Mouse (Mus musculus) kidney, embryonic 16.5 days (tissue): ENCODE measurements around the gene Mgat5b. TPM values are rescaled to one million over a fixed set of nuclear protein-coding genes. Genes with fewer than 3 reads are reported as not detected.

ENCODE experiments used
- ATAC-seq: fragments of 200-750 bp; cut with Nextera tagmentation; 2 replicates; pipeline ENCODE4 v1.8.0; 2017; ENCODE audit warnings: moderate TSS enrichment; ENCODE audit not compliant: low FRiP score, low TSS enrichment
- H3K27ac ChIP-seq: fragments of 300-500 bp; sonication (generic); 2 replicates; pipeline ENCODE4 v1.5.1; 2014; ENCODE audit warnings: low read length
- H3K27me3 ChIP-seq: fragments of 300-500 bp; sonication (generic); 2 replicates; pipeline ENCODE4 v1.6.1; 2014; ENCODE audit warnings: low read length, control low read depth, mixed read lengths; ENCODE audit not compliant: insufficient read depth
- H3K36me3 ChIP-seq: fragments of 300-500 bp; sonication (generic); 2 replicates; pipeline ENCODE4 v1.6.1; 2014; ENCODE audit warnings: low read length, control low read depth, mixed read lengths; ENCODE audit not compliant: insufficient read depth
- H3K4me1 ChIP-seq: fragments of 300-500 bp; sonication (generic); 2 replicates; pipeline ENCODE4 v1.6.1; 2014; ENCODE audit warnings: low read length, control low read depth, mixed read lengths; ENCODE audit not compliant: insufficient read depth
- H3K4me2 ChIP-seq: fragments of 300-500 bp; sonication (generic); replicated peaks from 2 replicates; pipeline ENCODE4 v1.6.1; 2014; ENCODE audit warnings: low read depth, low read length
- H3K4me3 ChIP-seq: fragments of 300-500 bp; sonication (generic); 2 replicates; pipeline ENCODE4 v1.5.1; 2014; ENCODE audit warnings: mild to moderate bottlenecking, low read length
- H3K9ac ChIP-seq: fragments of 300-500 bp; sonication (generic); replicated peaks from 2 replicates; pipeline ENCODE4 v1.6.1; 2014; ENCODE audit warnings: low read length
- H3K9me3 ChIP-seq: fragments of 300-500 bp; sonication (generic); 2 replicates; pipeline ENCODE4 v1.6.1; 2016; ENCODE audit warnings: low read length, control low read depth
- WGBS: fragments of 180-500 bp; shearing (Covaris S2); extraction: QIAGEN DNeasy Blood & Tissue Kit; methylation state at CpG from one replicate; pipeline ENCODE4 v1.1.7; 2014; 5-methylcytosine and 5-hydroxymethylcytosine counted together
- polyA plus RNA-seq: library from polyadenylated mRNA; unstranded; fragments of >200 nt; fragmentation: Nextera tagmentation; extraction: Ambion mirVana; gene quantifications from 2 replicates; pipeline ENCODE4 v1.2.1, GENCODE M21; 2015

Mgat5b gene
- polyA plus RNA-seq, 1 experiment from 2014 or later = 0.21 TPM

DNA sequence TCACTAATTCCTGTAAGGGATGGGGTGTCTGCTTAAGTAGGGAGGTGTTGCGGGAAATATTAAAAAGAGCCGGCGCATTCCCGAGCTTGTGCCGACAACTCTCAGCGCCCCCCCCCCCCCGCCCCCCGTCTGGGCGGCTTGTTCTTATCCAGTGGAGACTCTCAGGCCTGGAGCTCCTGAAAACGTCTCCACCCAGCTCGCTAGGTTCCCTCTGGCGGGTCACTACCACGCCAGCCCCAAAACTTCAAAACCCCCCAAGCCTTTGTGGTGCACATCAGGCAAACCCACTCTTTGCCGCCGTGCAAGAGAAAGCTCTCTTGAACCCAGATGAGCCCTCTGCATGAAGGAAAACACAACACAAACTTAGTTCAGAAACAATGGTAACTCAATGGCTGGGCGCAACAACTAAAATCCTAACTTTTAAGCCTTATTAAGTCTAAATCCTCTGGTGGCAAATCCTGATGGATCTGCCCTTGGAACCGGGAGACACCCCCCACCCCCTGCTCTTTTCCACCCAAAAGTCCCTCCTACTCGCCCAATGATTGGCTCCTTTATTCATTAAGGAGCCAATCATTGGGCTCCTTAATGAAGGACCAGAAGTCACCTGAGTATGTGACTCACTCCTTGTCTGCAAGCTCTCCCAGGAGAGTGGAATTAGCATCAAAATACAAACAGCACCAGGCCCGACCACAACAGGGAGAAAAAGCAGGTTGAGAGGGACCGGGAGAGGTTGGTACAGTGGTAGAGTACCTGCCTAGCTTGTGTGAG, 21.6 kb downstream of the Mgat5b start:
- Histone ChIP-seq H3K4me3 (peak overlapping the region; percentile 38), H3K27me3 (0 out of 2 replicates have a peak, but pooled peaks cover 3% of the 10 kb centered on the region), H3K27ac (no peak overlapping the region), H3K4me1 (peaks cover 10% of the 10 kb centered on the region), H3K36me3 (no peaks in the 10 kb centered on the region), H3K9me3 (no peaks in the 10 kb centered on the region), H3K9ac (peak overlapping the region; percentile 53), H3K4me2 (peak overlapping the region; percentile 58)
- ATAC-seq = peak; percentile 24; the same call in 1 of the 2 replicates
- WGBS = 5% methylated on average over 20 of the region's 20 CpGs

DNA sequence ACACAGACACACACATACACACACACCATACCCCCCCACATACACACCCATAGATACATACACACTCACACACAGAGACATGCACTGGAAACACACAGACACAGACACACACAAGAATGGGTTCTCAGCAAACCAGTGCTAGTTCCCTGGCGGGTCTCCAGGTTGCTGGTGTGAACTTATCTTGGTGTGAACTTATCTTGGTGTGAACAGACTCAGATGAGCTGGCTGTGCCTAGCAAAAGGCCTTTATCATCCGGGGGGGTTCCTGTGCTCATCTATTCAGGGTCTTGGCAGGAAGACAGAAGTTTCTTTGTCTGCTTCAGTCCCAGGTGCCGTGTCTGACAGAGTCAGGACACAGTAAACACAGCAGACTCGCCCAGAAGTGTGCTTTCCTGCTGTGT, 25.7 kb downstream of the Mgat5b start:
- 47% methylated on average over 4 of the region's 4 CpGs for WGBS
- H3K27ac ChIP-seq = no peak overlapping the region
- H3K4me2 ChIP-seq = no peak overlapping the region
- H3K36me3 ChIP-seq = no peaks in the 10 kb centered on the region
- no peak overlapping the region for H3K9ac ChIP-seq
- 0 out of 2 replicates have a peak, but pooled peaks cover 2% of the 10 kb centered on the region for H3K4me1 ChIP-seq
- no peaks in the 10 kb centered on the region for H3K27me3 ChIP-seq
- H3K9me3 ChIP-seq = no peaks in the 10 kb centered on the region
- no peak for ATAC-seq
- H3K4me3 ChIP-seq = no peak overlapping the region

DNA sequence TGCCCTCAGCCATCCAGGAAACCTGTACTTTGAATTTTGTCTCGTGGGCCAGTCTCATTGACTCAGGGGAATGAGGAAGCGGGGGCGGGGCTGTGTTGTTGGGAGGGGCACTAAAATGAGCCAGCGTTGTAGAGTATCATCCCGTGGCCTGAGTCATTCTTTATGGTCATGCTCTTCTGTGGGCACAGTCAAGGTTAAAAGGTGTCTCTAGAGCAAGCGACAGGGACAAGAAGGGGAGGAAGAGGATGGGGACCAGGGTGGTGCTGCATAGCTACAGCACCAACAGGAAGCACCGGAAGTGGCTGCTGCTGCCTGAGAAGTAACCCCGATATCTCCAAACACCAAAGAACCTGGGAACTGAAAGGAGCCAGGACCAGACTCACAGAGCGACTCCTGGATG, 31.2 kb downstream of the Mgat5b start:
- H3K4me2 ChIP-seq = no peak overlapping the region
- ATAC-seq = no peak
- H3K36me3 ChIP-seq = no peaks in the 10 kb centered on the region
- H3K9me3 ChIP-seq = no peaks in the 10 kb centered on the region
- H3K4me3 ChIP-seq = no peak overlapping the region
- 52% methylated on average over 9 of the region's 9 CpGs for WGBS
- H3K9ac ChIP-seq = no peak overlapping the region
- no peaks in the 10 kb centered on the region for H3K4me1 ChIP-seq
- no peaks in the 10 kb centered on the region for H3K27me3 ChIP-seq
- H3K27ac ChIP-seq = no peak overlapping the region

- Histone ChIP-seq H3K9me3 (no peaks in the 10 kb centered on the region), H3K4me3 (no peak overlapping the region), H3K27me3 (no peaks in the 10 kb centered on the region), H3K4me2 (no peak overlapping the region), H3K4me1 (no peaks in the 10 kb centered on the region), H3K27ac (no peak overlapping the region), H3K36me3 (no peaks in the 10 kb centered on the region), H3K9ac (no peak overlapping the region)
- WGBS = 56% methylated on average over 1 of the region's 1 CpGs
- no peak for ATAC-seq
Measured at GRCm38 (mm10) chr11:116951429-116951828, 32.8 kb downstream of the Mgat5b start.

DNA sequence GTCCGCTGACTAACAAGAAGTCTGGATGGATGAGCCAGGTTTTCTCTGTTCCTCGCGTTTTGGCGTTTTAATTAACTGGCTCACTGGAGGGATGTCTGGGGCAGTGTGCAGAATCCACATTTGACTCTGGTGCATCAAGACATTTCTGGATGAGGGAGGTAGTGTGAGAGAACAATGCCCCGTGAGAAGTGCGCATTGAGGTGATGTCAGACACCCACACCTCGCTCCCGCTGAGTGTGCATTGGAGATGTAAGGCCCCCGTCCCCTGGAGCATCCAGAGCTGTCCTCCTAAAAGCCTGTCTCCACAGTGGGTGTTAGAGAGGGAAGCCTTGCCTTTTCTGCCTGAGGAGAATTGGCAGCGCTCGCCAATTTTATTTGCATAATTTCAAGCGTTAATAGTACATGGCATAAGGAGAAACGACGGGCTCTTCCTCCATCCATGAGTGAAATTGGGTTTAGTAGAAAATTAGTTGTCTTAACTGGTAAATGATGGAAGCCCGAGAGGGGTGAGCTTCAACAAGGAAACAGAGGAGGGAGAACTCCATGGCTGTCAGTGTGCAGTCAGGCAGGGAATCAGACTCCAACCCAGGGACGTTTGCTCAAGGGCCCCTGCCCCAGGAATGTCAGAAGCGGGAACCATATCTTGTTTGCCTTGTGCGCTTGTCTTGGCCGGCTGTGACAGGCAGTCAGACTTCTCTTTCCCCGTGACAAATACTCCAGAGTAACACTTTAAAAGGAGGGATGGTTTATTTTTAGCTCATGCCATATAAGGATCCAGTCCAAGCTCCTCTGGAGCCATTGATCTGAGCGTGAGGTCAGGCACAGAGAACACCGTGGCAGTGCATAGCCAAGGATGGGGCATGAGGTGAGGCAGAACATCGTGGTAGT, 35.8 kb downstream of the Mgat5b start:
- Histone ChIP-seq H3K4me3 (no peak overlapping the region), H3K36me3 (no peaks in the 10 kb centered on the region), H3K9ac (no peak overlapping the region), H3K4me1 (no peaks in the 10 kb centered on the region), H3K9me3 (no peaks in the 10 kb centered on the region), H3K4me2 (no peak overlapping the region), H3K27ac (no peak overlapping the region), H3K27me3 (no peaks in the 10 kb centered on the region)
- peak; percentile 49; the same call in 1 of the 2 replicates for ATAC-seq
- 63% methylated on average over 23 of the region's 23 CpGs for WGBS

GRCm38 (mm10) chr11:116958601-116959000, 39.9 kb downstream of the Mgat5b start:
- Histone ChIP-seq H3K27ac (no peak overlapping the region), H3K36me3 (no peaks in the 10 kb centered on the region), H3K4me3 (no peak overlapping the region), H3K4me2 (no peak overlapping the region), H3K27me3 (no peaks in the 10 kb centered on the region), H3K4me1 (peaks cover 7% of the 10 kb centered on the region), H3K9ac (no peak overlapping the region), H3K9me3 (no peaks in the 10 kb centered on the region)
- WGBS = 52% methylated on average over 5 of the region's 5 CpGs
- no peak for ATAC-seq

- WGBS = 53% methylated on average over 7 of the region's 7 CpGs
- Histone ChIP-seq H3K4me2 (no peak overlapping the region), H3K9ac (no peak overlapping the region), H3K4me1 (peaks cover 7% of the 10 kb centered on the region), H3K4me3 (no peak overlapping the region), H3K27me3 (no peaks in the 10 kb centered on the region), H3K27ac (no peak overlapping the region), H3K36me3 (no peaks in the 10 kb centered on the region), H3K9me3 (no peaks in the 10 kb centered on the region)
- ATAC-seq = no peak
Measured at GRCm38 (mm10) chr11:116965061-116965460, 46.4 kb downstream of the Mgat5b start.

- H3K9ac ChIP-seq = no peak overlapping the region
- no peaks in the 10 kb centered on the region for H3K27me3 ChIP-seq
- no peak overlapping the region for H3K4me3 ChIP-seq
- WGBS = 61% methylated on average over 2 of the region's 2 CpGs
- ATAC-seq = no peak
- H3K4me2 ChIP-seq = no peak overlapping the region
- no peak overlapping the region for H3K27ac ChIP-seq
- no peaks in the 10 kb centered on the region for H3K36me3 ChIP-seq
- no peaks in the 10 kb centered on the region for H3K9me3 ChIP-seq
- H3K4me1 ChIP-seq = peaks cover 7% of the 10 kb centered on the region
Measured at GRCm38 (mm10) chr11:116965961-116966360, 47.3 kb downstream of the Mgat5b start.

- Histone ChIP-seq H3K9me3 (no peaks in the 10 kb centered on the region), H3K4me1 (0 out of 2 replicates have a peak, but pooled peaks cover 3% of the 10 kb centered on the region), H3K27me3 (no peaks in the 10 kb centered on the region), H3K9ac (no peak overlapping the region), H3K36me3 (no peaks in the 10 kb centered on the region), H3K27ac (no peak overlapping the region), H3K4me3 (no peak overlapping the region), H3K4me2 (no peak overlapping the region)
- 0 out of 2 replicates have a peak, but pooled peaks have one; percentile 20 for ATAC-seq
- 85% methylated on average over 7 of the region's 9 CpGs for WGBS
Measured at GRCm38 (mm10) chr11:116968586-116968985, 49.9 kb downstream of the Mgat5b start.
